Mouse (Mus musculus) CH12F3 (cell line): ENCODE results near the gene Tm4sf20.

Experiments
- in situ Hi-C: fragments of 300-500 bp; cut with MboI; formaldehyde crosslinking; loops from 2 replicates; pipeline ENCODE4 v1.14.3; 2020; ENCODE audit warnings: low sequenced_read_pairs

Tm4sf20 gene

GRCm38 (mm10) chr1:82768269-82768668 is at the start of gene Tm4sf20:
TSS of gene Tm4sf20 (minus strand) at chr1:82768461.
- in situ Hi-C loops, result no loop called here

GRCm38 (mm10) chr1:82815941-82816716 is 47.9 kb upstream of the Tm4sf20 start:
- in situ Hi-C loops, result no loop called here

GRCm38 (mm10) chr1:82811766-82812165 is 43.5 kb upstream of the Tm4sf20 start:
- in situ Hi-C loops, result no loop called here

- in situ Hi-C loops, result loop anchor here (10.0 kb wide), 1 partner anchor 166 kb away; no protein-coding TSS in a partner anchor
These were observed 40.3 kb upstream of the Tm4sf20 start for GRCm38 (mm10) chr1:82808564-82808963.

GRCm38 (mm10) chr1:82807206-82807605 is 38.9 kb upstream of the Tm4sf20 start:
- in situ Hi-C loops, result loop anchor here (10.0 kb wide), 1 partner anchor 168 kb away; no protein-coding TSS in a partner anchor

GRCm38 (mm10) chr1:82806391-82806790 is 38.1 kb upstream of the Tm4sf20 start:
- in situ Hi-C loops, result loop anchor here (10.0 kb wide), 1 partner anchor 168 kb away; no protein-coding TSS in a partner anchor

GRCm38 (mm10) chr1:82804059-82804458 is 35.8 kb upstream of the Tm4sf20 start:
- in situ Hi-C loops, result loop anchor here (10.0 kb wide), 1 partner anchor 171 kb away; no protein-coding TSS in a partner anchor

- in situ Hi-C loops, result loop anchor here (10.0 kb wide), 1 partner anchor 171 kb away; no protein-coding TSS in a partner anchor
These were observed 35.3 kb upstream of the Tm4sf20 start for GRCm38 (mm10) chr1:82803608-82804007.

GRCm38 (mm10) chr1:82801105-82801783 is 33.0 kb upstream of the Tm4sf20 start:
- in situ Hi-C loops, result loop anchor here (10.0 kb wide), 1 partner anchor 174 kb away; no protein-coding TSS in a partner anchor

GRCm38 (mm10) chr1:82798922-82799321 is 30.7 kb upstream of the Tm4sf20 start:
- in situ Hi-C loops, result no loop called here

GRCm38 (mm10) chr1:82798304-82798703 is 30.0 kb upstream of the Tm4sf20 start:
- in situ Hi-C loops, result no loop called here

GRCm38 (mm10) chr1:82797088-82797487 is 28.8 kb upstream of the Tm4sf20 start:
- in situ Hi-C loops, result no loop called here

- in situ Hi-C loops, result no loop called here
These were observed 27.6 kb upstream of the Tm4sf20 start for GRCm38 (mm10) chr1:82795702-82796443.

GRCm38 (mm10) chr1:82795211-82795610 is 26.9 kb upstream of the Tm4sf20 start:
- in situ Hi-C loops, result no loop called here

GRCm38 (mm10) chr1:82793986-82794385 is 25.7 kb upstream of the Tm4sf20 start:
- in situ Hi-C loops, result no loop called here

GRCm38 (mm10) chr1:82793110-82793509 is 24.8 kb upstream of the Tm4sf20 start:
- in situ Hi-C loops, result no loop called here

- in situ Hi-C loops, result no loop called here
These were observed 24.0 kb upstream of the Tm4sf20 start for GRCm38 (mm10) chr1:82792238-82792637.

- in situ Hi-C loops, result no loop called here
These were observed 22.8 kb upstream of the Tm4sf20 start for GRCm38 (mm10) chr1:82791105-82791504.

GRCm38 (mm10) chr1:82788070-82788469 is 19.8 kb upstream of the Tm4sf20 start:
- in situ Hi-C loops, result no loop called here

GRCm38 (mm10) chr1:82787414-82787813 is 19.2 kb upstream of the Tm4sf20 start:
- in situ Hi-C loops, result no loop called here

GRCm38 (mm10) chr1:82785546-82785945 is 17.3 kb upstream of the Tm4sf20 start:
- in situ Hi-C loops, result no loop called here
